Mouse (Mus musculus): ENCODE measurements around the gene Fat3.

Gene Fat3

GRCm38 (mm10) chr9:16437805-16438204 is 63.3 kb downstream of the Fat3 start:
- no peak for DNase-seq (ENCODE audit: low spot score)

- DNase-seq (ENCODE audit: low spot score), result no peak
Measured at GRCm38 (mm10) chr9:16428589-16428988, 72.5 kb downstream of the Fat3 start.

- no peak for DNase-seq (ENCODE audit: low spot score)
Measured at GRCm38 (mm10) chr9:16422707-16423106, 78.4 kb downstream of the Fat3 start.

- no peak for DNase-seq (ENCODE audit: low spot score)
Measured at GRCm38 (mm10) chr9:16402815-16403214, 98.3 kb downstream of the Fat3 start.

- DNase-seq (ENCODE audit: low spot score), result no peak
Measured at GRCm38 (mm10) chr9:16398734-16399686, 102.1 kb downstream of the Fat3 start.

GRCm38 (mm10) chr9:16389141-16389540 is 111.9 kb downstream of the Fat3 start:
- DNase-seq (ENCODE audit: low spot score), result no peak

- no peak for DNase-seq (ENCODE audit: low spot score)
Measured at GRCm38 (mm10) chr9:16387527-16387926, 113.6 kb downstream of the Fat3 start.

- DNase-seq (ENCODE audit: low spot score), result no peak
Measured at GRCm38 (mm10) chr9:16363713-16364112, 137.4 kb downstream of the Fat3 start.

- DNase-seq (ENCODE audit: low spot score), result no peak
Measured at GRCm38 (mm10) chr9:16361811-16362210, 139.3 kb downstream of the Fat3 start.

GRCm38 (mm10) chr9:16356636-16357035 is 144.4 kb downstream of the Fat3 start:
- DNase-seq (ENCODE audit: low spot score), result no peak

- DNase-seq (ENCODE audit: low spot score), result no peak
Measured at GRCm38 (mm10) chr9:16354906-16355305, 146.2 kb downstream of the Fat3 start.

GRCm38 (mm10) chr9:16353049-16353724 is 147.9 kb downstream of the Fat3 start:
- DNase-seq (ENCODE audit: low spot score), result no peak

- no peak for DNase-seq (ENCODE audit: low spot score)
Measured at GRCm38 (mm10) chr9:16352486-16353048, 148.5 kb downstream of the Fat3 start.

GRCm38 (mm10) chr9:16344902-16345855 is 155.9 kb downstream of the Fat3 start:
- no peak for DNase-seq (ENCODE audit: low spot score)

GRCm38 (mm10) chr9:16343191-16343590 is 157.9 kb downstream of the Fat3 start:
- DNase-seq (ENCODE audit: low spot score), result no peak

GRCm38 (mm10) chr9:16342577-16342976 is 158.5 kb downstream of the Fat3 start:
- no peak for DNase-seq (ENCODE audit: low spot score)

- DNase-seq (ENCODE audit: low spot score), result no peak
Measured at GRCm38 (mm10) chr9:16330290-16330984, 170.6 kb downstream of the Fat3 start.

- DNase-seq (ENCODE audit: low spot score), result no peak
Measured at GRCm38 (mm10) chr9:16318957-16319356, 182.1 kb downstream of the Fat3 start.

GRCm38 (mm10) chr9:16312599-16313197 is 188.4 kb downstream of the Fat3 start:
- no peak for DNase-seq (ENCODE audit: low spot score)

Measured in MN1 (cell line).